Mouse (Mus musculus): ENCODE measurements around the gene Col4a2. TPM values are rescaled to one million over a fixed set of nuclear protein-coding genes. Genes with fewer than 3 reads are reported as not detected.
A peak's percentile ranks its signal among the peaks of the same experiment; 100 is the strongest.

The Col4a2 gene
- polyA plus RNA-seq, 1 experiment from 2014 or later, result 61.4 TPM

GRCm38 (mm10) chr8:11314613-11315012 lies 2.0 kb downstream of the Col4a2 start:
- Histone ChIP-seq H3K4me2 (replicated peaks) (peak overlapping the region; percentile 91), H3K27me3 (replicated peaks) (no peaks in the 10 kb centered on the region), H3K36me3 (no peaks in the 10 kb centered on the region), H3K4me3 (replicated peaks) (peak overlapping the region; percentile 17), H3K4me1 (replicated peaks) (peaks cover 28% of the 10 kb centered on the region), H3K27ac (no peak overlapping the region), H3K9ac (0 out of 2 replicates have a peak overlapping the region, but pooled peaks have one; percentile 10), H3K9me3 (no peaks in the 10 kb centered on the region)
- whole genome bisulfite sequencing, result 88% methylated on average over 8 of the region's 8 CpGs
- no peak for ATAC-seq

GRCm38 (mm10) chr8:11315179-11315943 lies 2.8 kb downstream of the Col4a2 start:
- Histone ChIP-seq H3K27ac (no peak overlapping the region), H3K36me3 (no peaks in the 10 kb centered on the region), H3K9ac (no peak overlapping the region), H3K4me2 (replicated peaks) (peak overlapping the region; percentile 91), H3K4me3 (replicated peaks) (no peak overlapping the region; the same call in 1 of the 2 replicates), H3K4me1 (replicated peaks) (peaks cover 22% of the 10 kb centered on the region), H3K9me3 (no peaks in the 10 kb centered on the region), H3K27me3 (replicated peaks) (no peaks in the 10 kb centered on the region)
- no peak for ATAC-seq
- WGBS, result 81% methylated on average over 16 of the region's 16 CpGs

GRCm38 (mm10) chr8:11316118-11316517 lies 3.5 kb downstream of the Col4a2 start:
- H3K4me1 ChIP-seq (replicated peaks), result peaks cover 21% of the 10 kb centered on the region
- no peak overlapping the region for H3K4me2 ChIP-seq (replicated peaks)
- no peak overlapping the region for H3K4me3 ChIP-seq (replicated peaks)
- no peak overlapping the region for H3K9ac ChIP-seq
- H3K9me3 ChIP-seq, result no peaks in the 10 kb centered on the region
- H3K36me3 ChIP-seq, result no peaks in the 10 kb centered on the region
- H3K27ac ChIP-seq, result no peak overlapping the region
- no peak for ATAC-seq
- 79% methylated on average over 6 of the region's 6 CpGs for WGBS
- no peaks in the 10 kb centered on the region for H3K27me3 ChIP-seq (replicated peaks)

- Histone ChIP-seq H3K27ac (no peak overlapping the region), H3K9me3 (no peaks in the 10 kb centered on the region), H3K4me1 (replicated peaks) (peaks cover 7% of the 10 kb centered on the region; the same call in 1 of the 2 replicates), H3K4me3 (replicated peaks) (no peak overlapping the region), H3K4me2 (replicated peaks) (no peak overlapping the region), H3K36me3 (no peaks in the 10 kb centered on the region), H3K9ac (no peak overlapping the region), H3K27me3 (replicated peaks) (no peaks in the 10 kb centered on the region)
- ATAC-seq, result no peak
- 90% methylated on average over 11 of the region's 11 CpGs for WGBS
These were observed 6.8 kb downstream of the Col4a2 start for GRCm38 (mm10) chr8:11319405-11319804.

GRCm38 (mm10) chr8:11321841-11322240 lies 9.2 kb downstream of the Col4a2 start:
- Histone ChIP-seq H3K4me1 (replicated peaks) (peaks cover 3% of the 10 kb centered on the region; the same call in 1 of the 2 replicates), H3K9me3 (no peaks in the 10 kb centered on the region), H3K9ac (no peak overlapping the region), H3K27ac (no peak overlapping the region), H3K4me3 (replicated peaks) (no peak overlapping the region), H3K36me3 (no peaks in the 10 kb centered on the region), H3K27me3 (replicated peaks) (no peaks in the 10 kb centered on the region), H3K4me2 (replicated peaks) (no peak overlapping the region)
- 78% methylated on average over 7 of the region's 7 CpGs for WGBS
- no peak for ATAC-seq

- Histone ChIP-seq H3K4me2 (replicated peaks) (no peak overlapping the region), H3K36me3 (no peaks in the 10 kb centered on the region), H3K27me3 (replicated peaks) (no peaks in the 10 kb centered on the region), H3K9me3 (no peaks in the 10 kb centered on the region), H3K27ac (no peak overlapping the region), H3K4me1 (replicated peaks) (peaks cover 5% of the 10 kb centered on the region; the same call in 1 of the 2 replicates), H3K9ac (no peak overlapping the region), H3K4me3 (replicated peaks) (no peak overlapping the region)
- no peak for ATAC-seq
- 85% methylated on average over 5 of the region's 5 CpGs for WGBS
These were observed 10.3 kb downstream of the Col4a2 start for GRCm38 (mm10) chr8:11322724-11323585.

- Histone ChIP-seq H3K4me3 (replicated peaks) (no peak overlapping the region), H3K4me2 (replicated peaks) (no peak overlapping the region), H3K4me1 (replicated peaks) (peaks cover 6% of the 10 kb centered on the region; the same call in 1 of the 2 replicates), H3K9me3 (no peaks in the 10 kb centered on the region), H3K27me3 (replicated peaks) (no peaks in the 10 kb centered on the region), H3K9ac (no peak overlapping the region), H3K36me3 (no peaks in the 10 kb centered on the region), H3K27ac (no peak overlapping the region)
- 88% methylated on average over 1 of the region's 1 CpGs for WGBS
- ATAC-seq, result no peak
These were observed 11.1 kb downstream of the Col4a2 start for GRCm38 (mm10) chr8:11323681-11324080.

GRCm38 (mm10) chr8:11324801-11325395 lies 12.3 kb downstream of the Col4a2 start:
- Histone ChIP-seq H3K9ac (no peak overlapping the region), H3K27me3 (replicated peaks) (no peaks in the 10 kb centered on the region), H3K4me3 (replicated peaks) (no peak overlapping the region), H3K4me1 (replicated peaks) (peaks cover 6% of the 10 kb centered on the region; the same call in 1 of the 2 replicates), H3K27ac (no peak overlapping the region), H3K4me2 (replicated peaks) (no peak overlapping the region), H3K9me3 (no peaks in the 10 kb centered on the region), H3K36me3 (no peaks in the 10 kb centered on the region)
- no peak for ATAC-seq
- WGBS, result 81% methylated on average over 6 of the region's 6 CpGs

- WGBS, result 50% methylated on average over 4 of the region's 4 CpGs
- no peaks in the 10 kb centered on the region for H3K36me3 ChIP-seq
- peaks cover 6% of the 10 kb centered on the region; the same call in 1 of the 2 replicates for H3K4me1 ChIP-seq (replicated peaks)
- H3K4me2 ChIP-seq (replicated peaks), result no peak overlapping the region
- H3K27me3 ChIP-seq (replicated peaks), result no peaks in the 10 kb centered on the region
- H3K27ac ChIP-seq, result 0 out of 2 replicates have a peak overlapping the region, but pooled peaks have one; percentile 13
- H3K4me3 ChIP-seq (replicated peaks), result no peak overlapping the region
- no peak overlapping the region for H3K9ac ChIP-seq
- ATAC-seq, result peak; percentile 41; the same call in 1 of the 2 replicates
- no peaks in the 10 kb centered on the region for H3K9me3 ChIP-seq
These were observed 14.7 kb downstream of the Col4a2 start for GRCm38 (mm10) chr8:11327298-11327697.

- peaks cover 6% of the 10 kb centered on the region; the same call in 1 of the 2 replicates for H3K4me1 ChIP-seq (replicated peaks)
- H3K4me2 ChIP-seq (replicated peaks), result no peak overlapping the region
- no peak overlapping the region for H3K4me3 ChIP-seq (replicated peaks)
- 0 out of 2 replicates have a peak overlapping the region, but pooled peaks have one; percentile 13 for H3K27ac ChIP-seq
- WGBS, result 51% methylated on average over 5 of the region's 5 CpGs
- ATAC-seq, result no peak
- no peak overlapping the region for H3K9ac ChIP-seq
- no peaks in the 10 kb centered on the region for H3K27me3 ChIP-seq (replicated peaks)
- H3K36me3 ChIP-seq, result no peaks in the 10 kb centered on the region
- no peaks in the 10 kb centered on the region for H3K9me3 ChIP-seq
These were observed 15.3 kb downstream of the Col4a2 start for GRCm38 (mm10) chr8:11327722-11328417.

GRCm38 (mm10) chr8:11331561-11331960 lies 19.0 kb downstream of the Col4a2 start:
- Histone ChIP-seq H3K4me1 (replicated peaks) (peaks cover 6% of the 10 kb centered on the region), H3K9ac (no peak overlapping the region), H3K4me2 (replicated peaks) (no peak overlapping the region), H3K27ac (no peak overlapping the region), H3K36me3 (no peaks in the 10 kb centered on the region), H3K27me3 (replicated peaks) (no peaks in the 10 kb centered on the region), H3K9me3 (no peaks in the 10 kb centered on the region), H3K4me3 (replicated peaks) (no peak overlapping the region)
- WGBS, result 44% methylated on average over 4 of the region's 4 CpGs
- ATAC-seq, result no peak

Measured in intestine, embryonic 15.5 days (tissue).